Mouse (Mus musculus) induced T-regulatory cell, adult 2 months (primary cell): ENCODE measurements around the gene Zg16.
"Not testable (repeated sequence)": the region's sequence is repeated elsewhere in the genome, so short reads cannot be mapped to it uniquely, and the experiment has no call there.

Experiments
- DNase-seq: peaks from one replicate; pipeline ENCODE4 v3.0.0-alpha.2; 2012; ENCODE audit warnings: low read depth

Gene Zg16

GRCm38 (mm10) chr7:127104560-127105332 is 17.6 kb upstream of the Zg16 start:
- DNase-seq: peak; percentile 94

- peak; percentile 73 for DNase-seq
These were observed 16.8 kb upstream of the Zg16 start for GRCm38 (mm10) chr7:127103960-127104359.

GRCm38 (mm10) chr7:127102148-127102547 is 15.0 kb upstream of the Zg16 start:
- no peak for DNase-seq

DNA sequence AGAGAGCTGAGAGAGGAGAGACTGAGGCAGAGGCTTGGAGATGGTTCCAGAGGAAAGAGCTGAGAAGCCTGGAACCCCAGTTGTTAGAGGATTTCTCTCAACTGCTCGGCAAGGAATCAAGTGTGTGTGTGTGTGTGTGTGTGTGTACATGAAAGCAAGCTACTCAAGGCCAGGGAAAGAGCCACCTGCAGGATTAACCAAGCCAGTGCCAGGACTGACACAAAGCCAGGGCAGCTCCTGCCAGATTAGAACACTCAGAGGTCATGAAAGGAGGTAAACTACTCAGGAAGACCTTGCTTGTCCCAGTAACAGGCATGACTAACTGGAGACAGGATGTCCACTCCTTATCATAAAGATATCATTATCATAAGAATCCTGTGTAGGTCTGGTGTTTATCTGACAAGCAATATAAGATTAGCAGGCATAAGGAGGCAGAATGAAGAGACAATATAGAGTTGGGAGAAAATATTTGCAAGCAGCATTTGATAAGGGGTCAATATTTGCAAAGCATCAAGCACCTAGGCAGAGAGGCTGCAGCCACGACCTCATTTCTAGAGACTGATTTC is 14.4 kb upstream of the Zg16 start:
- peak; percentile 43 for DNase-seq

DNA sequence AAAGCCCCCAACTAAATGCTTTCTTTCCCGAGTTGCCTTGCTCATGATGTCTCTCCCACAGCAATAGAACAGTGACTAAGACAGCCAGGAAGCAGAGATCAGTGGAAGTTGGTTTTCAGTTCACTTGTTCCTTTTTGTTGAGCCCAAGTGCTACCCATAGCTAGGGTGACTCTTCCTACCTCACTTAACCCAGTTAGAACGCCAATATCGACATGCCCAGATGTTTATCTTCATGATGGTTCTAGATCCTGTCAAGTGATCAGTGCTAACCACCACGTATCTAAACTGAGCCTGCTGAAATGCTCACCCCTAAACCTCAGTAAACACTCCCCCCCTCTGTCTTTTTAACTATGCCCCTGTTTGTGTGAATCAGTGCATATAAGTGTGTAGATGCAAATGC is 12.4 kb upstream of the Zg16 start:
- DNase-seq: peak; percentile 50

DNA sequence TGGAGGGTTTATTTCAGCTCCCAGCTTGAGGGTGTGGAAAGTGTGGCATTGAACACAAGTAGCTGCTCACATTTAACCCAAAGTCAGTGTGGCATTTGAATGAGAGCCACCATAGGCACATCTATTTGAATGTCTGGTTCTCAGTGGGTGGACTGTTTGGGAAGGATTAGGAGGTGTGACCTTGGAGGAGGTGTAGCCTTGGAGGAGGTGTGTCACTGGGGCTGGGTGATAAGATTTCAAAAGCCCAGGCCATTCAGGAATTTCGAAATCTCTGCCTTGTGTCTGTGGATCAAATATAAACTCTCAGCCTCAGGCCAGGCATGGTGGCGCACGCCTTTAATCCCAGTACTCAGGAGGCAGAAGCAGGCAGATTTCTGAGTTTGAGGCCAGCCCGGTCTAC is 11.8 kb upstream of the Zg16 start:
- no peak for DNase-seq

- no peak for DNase-seq
These were observed 11.4 kb upstream of the Zg16 start for GRCm38 (mm10) chr7:127098521-127098920.

DNA sequence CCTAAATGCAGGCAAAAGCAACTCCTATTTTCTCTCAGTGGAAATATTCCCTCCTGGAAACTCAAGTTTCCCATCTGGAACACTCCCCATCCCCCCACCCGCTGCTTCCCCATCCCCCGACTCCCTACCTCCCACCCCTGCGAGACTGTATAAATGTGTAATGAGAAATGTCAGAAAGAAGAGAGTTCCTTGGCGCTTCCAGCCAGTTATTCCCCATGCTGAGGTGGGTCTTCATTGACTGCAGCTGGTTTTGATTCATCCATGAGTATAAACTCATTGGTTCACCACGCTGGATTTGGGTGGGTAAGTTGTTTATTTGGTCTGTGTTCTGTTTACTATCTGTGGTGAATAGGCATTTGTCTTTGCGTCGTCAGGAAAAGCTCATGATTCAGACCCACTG is 9.3 kb upstream of the Zg16 start:
- DNase-seq: no peak

DNA sequence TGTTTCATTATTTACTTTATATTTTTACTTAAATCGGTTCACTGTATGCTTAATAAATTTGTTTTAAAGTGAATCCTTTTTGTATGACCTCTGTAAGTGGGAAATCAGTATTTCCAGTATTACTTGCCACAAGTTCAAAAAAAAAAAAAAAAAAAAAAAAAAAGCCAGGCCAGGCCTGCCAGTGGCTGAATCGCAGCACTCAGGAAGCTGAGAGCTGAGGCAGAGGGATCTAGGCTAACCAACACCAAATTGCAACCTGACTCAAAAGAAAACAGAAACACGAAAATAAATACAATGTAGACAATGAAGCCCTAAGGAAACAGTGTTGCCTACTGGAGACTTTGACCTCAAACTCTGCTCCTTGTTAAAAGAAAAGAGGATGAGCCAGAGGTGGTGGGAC is 6.8 kb upstream of the Zg16 start:
- peak; percentile 60 for DNase-seq

DNA sequence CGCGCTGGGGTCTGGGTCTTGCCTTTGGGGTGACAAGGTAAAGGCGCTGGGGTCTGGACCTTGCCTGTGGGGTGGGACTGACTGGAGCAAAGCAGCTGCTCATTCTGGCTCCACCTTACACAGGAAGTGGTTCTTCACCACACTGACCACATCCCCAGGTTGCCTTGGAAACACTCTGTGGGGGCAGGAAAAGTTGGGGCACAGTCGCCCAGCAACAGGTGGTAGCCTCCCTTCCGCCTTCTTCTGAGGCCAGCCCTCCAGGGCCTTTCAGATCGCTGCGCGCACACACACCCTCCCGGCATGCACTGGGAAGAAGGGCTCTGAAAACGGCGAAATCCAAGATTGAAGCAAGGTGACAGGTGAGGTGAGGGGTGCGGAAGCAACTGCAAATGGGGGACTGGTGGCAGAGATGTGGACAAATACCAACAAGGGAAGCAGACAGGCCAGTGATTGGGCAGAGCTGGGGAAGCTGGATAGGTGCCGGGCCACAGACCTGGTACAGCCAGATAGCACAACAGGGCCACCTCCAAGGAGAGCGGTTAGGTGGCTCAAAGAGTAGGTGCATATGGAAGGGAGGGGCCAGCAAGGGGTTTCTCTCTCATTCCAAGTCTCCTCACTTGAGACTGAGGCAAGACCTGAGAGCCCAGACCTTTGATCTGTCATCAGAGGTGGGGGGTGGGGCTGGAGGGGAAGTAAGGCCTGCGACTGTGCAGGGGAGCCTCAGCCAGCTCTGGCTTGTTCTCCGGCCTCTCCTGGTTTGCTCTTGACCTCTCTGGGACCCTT is 4.2 kb upstream of the Zg16 start, which contains the start of gene AI467606:
AI467606 (plus strand) TSS at position 246 of the 783 bp plus-strand sequence.
- peak; percentile 99 for DNase-seq

- peak; percentile 78 for DNase-seq
These were observed 3.3 kb upstream of the Zg16 start for GRCm38 (mm10) chr7:127090154-127091113.

DNA sequence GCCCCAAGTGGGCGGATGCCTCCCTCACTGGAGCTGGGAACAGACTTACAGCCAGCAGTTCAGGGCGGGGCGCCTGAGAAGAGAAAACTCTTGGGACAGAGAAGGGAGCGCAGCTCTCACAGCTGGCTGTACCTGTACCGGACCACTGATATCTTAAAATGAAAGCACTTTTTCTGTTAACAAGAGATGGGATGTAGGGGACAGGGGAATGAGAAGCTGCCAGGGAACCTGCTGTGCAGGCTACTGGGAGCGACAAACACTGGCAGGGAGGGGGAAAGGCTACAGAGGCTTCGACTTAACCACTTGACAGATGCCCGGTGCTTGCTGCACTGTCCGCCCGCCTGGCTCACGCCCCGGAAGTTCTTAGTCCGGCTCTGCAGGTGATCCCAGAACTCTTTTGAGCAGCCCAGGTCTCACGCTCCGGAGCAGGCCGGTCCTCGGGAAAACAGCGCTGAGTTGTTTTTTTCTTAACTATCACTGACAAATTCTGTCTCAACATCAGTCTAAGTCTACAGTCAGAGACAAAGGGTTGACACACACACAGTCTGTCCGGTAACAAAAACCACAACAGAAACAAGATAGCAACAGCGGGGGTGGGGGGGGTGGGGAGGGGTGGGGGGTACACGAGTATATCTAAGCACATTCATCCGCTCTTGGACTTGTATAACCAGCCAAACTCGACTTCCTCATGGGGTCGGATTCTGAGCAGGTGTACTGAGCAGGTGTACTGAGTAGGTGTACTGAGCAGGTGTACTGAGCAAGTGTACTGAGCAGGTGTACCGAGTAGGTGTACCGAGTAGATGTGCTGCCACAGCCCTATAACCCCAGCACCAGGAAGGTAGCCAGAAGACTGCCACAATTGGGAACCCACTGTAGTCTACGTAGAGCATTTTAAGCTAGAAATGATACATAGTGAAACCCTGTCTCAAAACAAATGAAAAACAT is 2.0 kb upstream of the Zg16 start:
- peak; percentile 86 for DNase-seq

DNA sequence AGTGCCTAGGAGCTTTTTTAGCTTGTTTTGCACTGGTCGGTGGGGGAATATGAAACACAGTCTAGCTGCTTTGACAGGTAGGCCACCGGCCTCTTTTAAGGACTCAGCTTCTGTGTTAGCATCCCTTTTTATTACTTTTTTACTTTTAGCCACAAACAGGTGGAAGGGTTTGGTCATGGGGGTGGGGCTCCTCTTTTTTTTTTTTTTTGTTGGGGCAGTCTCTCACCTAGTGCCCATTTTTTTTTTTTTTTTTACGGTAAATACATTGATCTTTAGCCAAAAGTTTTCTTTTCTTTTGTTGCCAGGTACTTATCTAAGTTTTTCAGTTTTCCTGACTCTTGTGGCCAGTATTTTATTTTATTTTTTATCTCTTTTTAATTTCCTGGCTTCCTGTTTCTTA is 955 bp upstream of the Zg16 start:
- peak; percentile 45 for DNase-seq

GRCm38 (mm10) chr7:127085751-127086150 is 1.4 kb downstream of the Zg16 start:
- DNase-seq: not testable (repeated sequence)

DNA sequence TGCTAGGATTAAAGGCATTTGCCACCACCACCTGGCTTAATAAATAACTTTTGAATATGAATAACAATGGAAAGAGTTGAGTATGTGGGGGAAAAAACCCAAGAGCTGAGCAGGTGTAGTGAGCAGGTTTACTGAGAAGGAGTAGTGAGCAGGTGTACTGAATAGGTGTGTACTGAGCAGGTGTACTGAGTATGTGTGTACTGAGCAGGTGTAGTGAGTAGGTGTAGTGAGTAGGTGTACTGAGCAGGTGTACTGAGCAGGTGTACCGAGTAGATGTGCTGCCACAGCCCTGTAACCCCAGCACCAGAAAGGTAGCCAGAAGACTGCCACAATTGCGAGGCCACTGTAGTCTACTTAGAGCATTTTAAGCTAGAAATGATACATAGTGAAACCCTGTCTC is 2.3 kb downstream of the Zg16 start:
- DNase-seq: peak; percentile 61

- peak; percentile 85 for DNase-seq
These were observed 3.4 kb downstream of the Zg16 start for GRCm38 (mm10) chr7:127083689-127084088.

- peak; percentile 70 for DNase-seq
These were observed 4.1 kb downstream of the Zg16 start for GRCm38 (mm10) chr7:127082995-127083394.

DNA sequence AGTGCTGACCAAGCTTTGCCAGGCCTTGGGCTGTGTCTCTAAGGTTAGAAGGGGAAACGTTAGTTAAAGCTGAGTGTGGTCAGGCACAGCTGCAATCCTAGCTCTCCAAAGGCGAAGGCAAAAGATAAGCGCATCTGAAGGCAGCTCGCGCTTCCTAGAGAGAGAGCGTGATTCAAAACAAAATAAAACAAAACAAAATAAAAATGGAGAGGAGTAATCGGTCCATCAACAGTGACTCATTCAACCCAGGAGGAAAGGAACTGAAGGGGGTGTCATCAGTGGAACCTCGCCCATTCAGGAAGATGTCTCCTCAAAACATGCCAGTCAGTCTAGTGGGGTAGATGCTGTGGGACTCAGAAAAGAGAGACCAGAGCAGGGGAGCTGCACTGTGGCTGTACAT is 4.9 kb downstream of the Zg16 start:
- no peak for DNase-seq

GRCm38 (mm10) chr7:127080045-127080444 is 7.1 kb downstream of the Zg16 start:
- DNase-seq: peak; percentile 29

DNA sequence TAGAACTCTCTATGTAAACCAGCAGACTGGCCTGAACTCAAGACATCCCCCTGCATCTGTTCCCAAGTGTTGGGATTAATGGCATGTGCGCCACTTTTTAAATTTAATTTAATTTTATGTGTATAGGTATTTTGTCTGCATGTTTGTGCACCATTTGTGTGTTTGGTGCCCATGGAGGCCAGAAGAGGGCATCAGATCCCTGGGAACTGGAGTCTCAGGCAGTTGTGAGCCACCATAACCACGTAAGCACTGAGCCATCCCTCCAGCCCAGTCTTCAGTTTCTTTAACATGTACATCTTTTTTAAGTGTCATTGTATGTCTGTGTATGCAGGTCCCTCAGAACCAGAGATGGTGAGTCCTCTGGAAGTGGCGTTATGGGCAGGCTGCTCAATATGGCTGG is 9.4 kb downstream of the Zg16 start:
- peak; percentile 75 for DNase-seq

DNA sequence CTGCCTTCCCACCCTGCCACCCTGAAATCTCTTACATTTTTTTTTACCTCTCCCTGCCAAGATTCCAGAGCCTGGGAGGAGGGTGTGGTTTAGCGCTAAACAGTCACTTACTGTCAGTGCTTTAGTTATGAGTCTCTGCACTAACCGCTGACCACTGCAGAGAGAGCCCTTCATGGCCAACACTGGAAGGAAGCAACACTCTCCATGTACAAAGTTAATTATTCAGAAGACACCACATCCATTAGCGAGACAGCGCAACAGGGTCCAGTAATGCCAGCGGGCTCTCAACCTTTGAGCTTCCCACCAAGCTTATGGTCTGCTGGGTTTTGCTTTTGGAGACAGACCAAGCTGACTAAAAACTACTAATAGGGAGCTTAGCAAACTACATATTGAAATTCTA is 10.9 kb downstream of the Zg16 start:
- no peak for DNase-seq
